Mouse (Mus musculus) liver, adult 2 months (tissue): ENCODE results near the gene Clcn3.

ENCODE experiments used
- CTCF ChIP-seq: fragments of 200-500 bp; IDR thresholded peaks from 2 replicates; pipeline ENCODE4 v1.5.1; 2011; ENCODE audit warnings: low read depth, low read length, control low read depth
- POLR2A ChIP-seq: fragments of 200-500 bp; IDR thresholded peaks from 2 replicates; pipeline ENCODE4 v1.6.1; 2011; ENCODE audit warnings: low read length, control low read depth; ENCODE audit not compliant: insufficient read depth; ENCODE audit errors: extremely low read depth

DNA sequence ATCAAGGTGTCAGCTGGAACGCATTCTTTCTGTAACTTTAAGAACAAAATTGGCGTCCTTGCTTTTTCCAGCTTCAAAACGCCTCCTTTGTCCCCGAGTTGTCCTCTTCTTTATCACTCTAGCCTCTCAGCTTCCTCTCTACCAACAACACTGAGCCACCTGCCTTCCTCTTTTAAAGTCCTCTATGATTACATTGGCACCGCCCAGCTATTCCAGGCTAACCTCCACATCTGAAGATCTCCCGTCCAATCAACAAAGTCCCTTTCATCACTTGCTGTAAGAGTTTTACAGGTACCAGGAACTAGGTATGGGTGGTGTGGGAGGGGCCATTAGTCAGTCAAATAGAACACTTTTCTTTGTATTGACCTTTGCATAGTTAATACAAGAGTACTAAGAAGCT is 17.8 kb downstream of the Clcn3 start:
- TF ChIP-seq CTCF (no peak), POLR2A (no peak)
